Mouse (Mus musculus): ENCODE measurements around the gene Nus1.

DNA sequence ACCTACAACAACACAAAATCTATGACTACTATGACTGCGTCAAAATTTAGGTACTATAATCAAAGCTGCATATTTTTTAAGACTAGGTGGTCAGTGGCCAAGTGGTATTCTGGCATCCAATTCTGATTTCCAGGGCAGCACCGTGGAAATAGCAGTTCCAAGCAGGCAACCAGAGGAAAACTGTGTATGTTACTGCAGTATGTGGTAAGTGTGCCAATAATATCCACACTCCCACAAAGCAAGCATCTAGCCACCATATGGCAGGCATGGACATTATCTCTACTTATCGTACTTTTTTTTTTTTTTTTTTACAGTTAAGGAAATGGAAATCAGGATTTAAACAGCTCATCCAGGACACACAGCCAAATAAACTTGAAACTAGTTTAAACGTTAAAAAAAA, 49.0 kb upstream of the Nus1 start:
- TF ChIP-seq KAT2A (IDR thresholded peaks at IDR 0.05; ENCODE audit: insufficient replicate concordance, low read length) (no peak), E2F4 (IDR thresholded peaks at IDR 0.05; ENCODE audit: insufficient replicate concordance, low read depth, low read length) (no peak), RAD21 (IDR thresholded peaks at IDR 0.05; ENCODE audit: low read depth, low read length) (no peak), ZKSCAN1 (IDR thresholded peaks at IDR 0.05; ENCODE audit: borderline replicate concordance, low read depth, low read length) (no peak), JUND (conservative IDR thresholded peaks at IDR 0.05; ENCODE audit: low read depth, low read length) (no peak), POLR2A (IDR thresholded peaks at IDR 0.05; ENCODE audit: low read depth, low read length) (no peak)
